Mouse (Mus musculus) neural tube, embryonic 14.5 days (tissue): ENCODE measurements at regions not wholly inside any gene's neighbourhood (a gene's known extent, or its start where the extent isn't known, plus 50 kb on each side); places are given as distances from the start of the nearest gene placed in this dataset.

ENCODE experiments used
- ATAC-seq: fragments of 200-750 bp; cut with Nextera tagmentation; 2 replicates; pipeline ENCODE4 v1.8.0; 2017; ENCODE audit warnings: low read depth, mild to moderate bottlenecking, moderate TSS enrichment, moderate library complexity
- H3K27ac ChIP-seq: fragments of 300-500 bp; sonication (generic); 2 replicates; pipeline ENCODE4 v1.5.1; 2014; ENCODE audit warnings: low read depth, mild to moderate bottlenecking, control low read depth, low read length, moderate library complexity, mixed read lengths
- H3K27me3 ChIP-seq: fragments of 300-500 bp; sonication (generic); 2 replicates; pipeline ENCODE4 v1.6.1; 2014; ENCODE audit warnings: low read length; ENCODE audit not compliant: control insufficient read depth, insufficient read depth
- H3K36me3 ChIP-seq: fragments of 300-500 bp; sonication (generic); 2 replicates; pipeline ENCODE4 v1.6.1; 2014; ENCODE audit warnings: low read length, mixed read lengths; ENCODE audit not compliant: control insufficient read depth, insufficient read depth
- H3K4me1 ChIP-seq: fragments of 300-500 bp; sonication (generic); 2 replicates; pipeline ENCODE4 v1.6.1; 2014; ENCODE audit warnings: low read length; ENCODE audit not compliant: control insufficient read depth, insufficient read depth
- H3K4me2 ChIP-seq: fragments of 300-500 bp; sonication (generic); 2 replicates; pipeline ENCODE4 v1.6.1; 2014; ENCODE audit warnings: mild to moderate bottlenecking, low read depth, low read length, control low read depth
- H3K4me3 ChIP-seq: fragments of 300-500 bp; sonication (generic); 2 replicates; pipeline ENCODE4 v1.5.1; 2014; ENCODE audit warnings: low read depth, low read length, control low read depth, mixed read lengths
- H3K9ac ChIP-seq: fragments of 300-500 bp; sonication (generic); replicated peaks from 2 replicates; pipeline ENCODE4 v1.6.1; 2014; ENCODE audit warnings: low read depth, mild to moderate bottlenecking, control low read depth, low read length, mixed read lengths
- H3K9me3 ChIP-seq: fragments of 300-500 bp; sonication (generic); 2 replicates; pipeline ENCODE4 v1.6.1; 2016; ENCODE audit warnings: low read length; ENCODE audit not compliant: control insufficient read depth
- WGBS: fragments of 180-500 bp; shearing (Covaris S2); extraction: QIAGEN DNeasy Blood & Tissue Kit; methylation state at CpG from one replicate; pipeline ENCODE4 v1.1.7; 2014; 5-methylcytosine and 5-hydroxymethylcytosine counted together

DNA sequence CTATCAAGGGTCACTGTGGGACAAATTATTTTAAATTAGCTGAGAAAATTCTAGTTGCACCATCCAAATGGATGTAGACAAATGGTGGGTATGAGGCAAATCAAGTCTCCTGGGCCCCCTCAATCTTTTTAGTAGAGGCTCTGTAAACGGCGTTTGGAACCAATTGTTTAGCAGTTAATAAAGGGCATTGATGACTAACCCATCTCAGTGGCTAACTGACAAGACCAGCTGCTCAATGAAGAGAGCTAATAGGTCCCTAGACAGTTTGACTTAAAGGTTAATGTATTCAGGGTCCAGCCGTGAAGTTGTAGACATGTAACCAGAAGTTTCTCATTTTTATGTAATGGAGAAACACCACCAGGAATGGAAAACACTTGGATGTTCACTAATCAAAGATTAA lies 332.6 kb upstream of the Gm21961 start:
- no peaks in the 10 kb centered on the region for H3K9me3 ChIP-seq
- no peaks in the 10 kb centered on the region for H3K27me3 ChIP-seq
- H3K4me3 ChIP-seq, result no peak overlapping the region
- no peak overlapping the region for H3K9ac ChIP-seq
- no peaks in the 10 kb centered on the region for H3K36me3 ChIP-seq
- no peak overlapping the region for H3K4me2 ChIP-seq
- no peaks in the 10 kb centered on the region for H3K4me1 ChIP-seq
- peak; percentile 46; the same call in 1 of the 2 replicates for ATAC-seq
- no peak overlapping the region for H3K27ac ChIP-seq
- 37% methylated on average over 3 of the region's 3 CpGs for whole genome bisulfite sequencing

GRCm38 (mm10) chr15:65342501-65342900 lies 327.8 kb upstream of the Gm21961 start:
- Histone ChIP-seq H3K9me3 (no peaks in the 10 kb centered on the region), H3K4me3 (no peak overlapping the region), H3K27ac (no peak overlapping the region), H3K27me3 (no peaks in the 10 kb centered on the region), H3K4me2 (no peak overlapping the region), H3K4me1 (no peaks in the 10 kb centered on the region), H3K9ac (no peak overlapping the region), H3K36me3 (no peaks in the 10 kb centered on the region)
- ATAC-seq, result no peak
- 89% methylated on average over 2 of the region's 2 CpGs for WGBS

DNA sequence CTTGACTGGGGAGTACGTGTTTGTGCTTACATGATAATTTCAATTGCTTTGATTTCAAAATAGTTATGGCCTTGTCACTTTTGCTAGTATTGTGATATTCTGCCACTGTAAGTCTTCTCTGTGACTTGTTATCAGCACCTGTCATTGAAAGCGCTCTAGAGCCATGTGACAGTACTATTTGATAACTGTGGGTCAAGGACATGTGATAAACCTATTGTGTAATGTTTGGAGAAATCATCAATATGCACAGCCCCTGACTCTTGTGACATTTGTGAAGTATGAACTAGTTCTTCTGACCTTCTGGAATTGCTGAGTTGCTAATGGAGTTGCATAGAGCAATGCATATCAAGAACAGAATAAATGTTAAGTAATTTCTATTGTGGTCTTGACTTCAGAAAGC lies 319.4 kb upstream of the Gm21961 start:
- no peaks in the 10 kb centered on the region for H3K36me3 ChIP-seq

GRCm38 (mm10) chr15:65308066-65308465 lies 293.4 kb upstream of the Gm21961 start:
- Histone ChIP-seq H3K4me2 (no peak overlapping the region), H3K9ac (no peak overlapping the region), H3K9me3 (no peaks in the 10 kb centered on the region), H3K4me3 (no peak overlapping the region), H3K4me1 (no peaks in the 10 kb centered on the region), H3K27ac (no peak overlapping the region), H3K36me3 (no peaks in the 10 kb centered on the region), H3K27me3 (no peaks in the 10 kb centered on the region)
- no peak for ATAC-seq
- 39% methylated on average over 6 of the region's 6 CpGs for WGBS

More for the DNA sequence above, 319.4 kb upstream of the Gm21961 start:
- no peak overlapping the region for H3K4me3 ChIP-seq
- H3K9ac ChIP-seq, result no peak overlapping the region
- 94% methylated on average over 2 of the region's 2 CpGs for WGBS
- H3K4me1 ChIP-seq, result no peaks in the 10 kb centered on the region
- no peaks in the 10 kb centered on the region for H3K27me3 ChIP-seq
- no peaks in the 10 kb centered on the region for H3K9me3 ChIP-seq
- H3K4me2 ChIP-seq, result no peak overlapping the region
- ATAC-seq, result no peak
- no peak overlapping the region for H3K27ac ChIP-seq

DNA sequence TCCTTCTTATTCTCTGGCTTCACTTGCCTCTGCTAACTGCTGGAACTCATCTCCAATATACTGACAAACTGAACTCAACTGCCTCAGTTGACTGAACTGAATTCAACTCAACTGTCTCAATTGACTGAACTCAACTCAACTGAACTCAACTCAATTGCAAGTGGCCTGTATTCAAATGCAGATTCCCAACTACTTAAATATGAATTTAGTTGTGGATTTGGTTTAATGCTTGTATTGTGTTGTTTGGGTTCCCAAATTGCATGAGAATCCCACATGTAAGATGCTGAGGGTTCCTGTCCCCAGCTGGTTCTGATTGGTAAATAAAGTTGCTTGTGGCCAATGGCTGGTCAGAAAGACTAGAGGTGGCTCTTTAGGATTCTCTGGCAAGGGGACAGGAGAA lies 244.1 kb upstream of the Gm21961 start:
- H3K27me3 ChIP-seq, result no peaks in the 10 kb centered on the region
- H3K9ac ChIP-seq, result no peak overlapping the region
- no peaks in the 10 kb centered on the region for H3K9me3 ChIP-seq
- no peak overlapping the region for H3K4me2 ChIP-seq
- H3K4me1 ChIP-seq, result no peaks in the 10 kb centered on the region
- no peak overlapping the region for H3K27ac ChIP-seq
- H3K4me3 ChIP-seq, result no peak overlapping the region
- no peak for ATAC-seq
- H3K36me3 ChIP-seq, result no peaks in the 10 kb centered on the region

DNA sequence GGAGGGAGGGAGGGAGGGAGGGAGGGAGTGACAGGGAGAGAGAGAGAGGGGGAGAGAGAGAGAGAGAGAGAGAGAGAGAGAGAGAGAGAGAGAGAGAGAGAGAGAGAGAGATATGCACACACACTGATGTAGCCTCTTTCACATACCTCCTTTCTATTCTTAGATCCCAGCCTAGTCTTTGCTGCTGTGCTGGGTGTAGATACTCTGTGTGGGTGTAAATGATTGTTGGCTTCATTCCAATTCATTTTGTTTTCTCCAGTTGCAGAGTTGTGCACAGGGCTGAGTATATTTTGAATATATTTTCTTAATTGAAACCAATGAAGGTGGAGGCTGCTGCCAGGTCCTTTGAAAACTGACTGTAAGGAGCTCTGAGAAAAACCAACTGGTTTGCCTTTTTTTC lies 207.8 kb upstream of the Gm21961 start:
- no peak for ATAC-seq
- H3K27ac ChIP-seq, result no peak overlapping the region

GRCm38 (mm10) chr15:65217908-65218307 lies 203.2 kb upstream of the Gm21961 start:
- Histone ChIP-seq H3K27me3 (no peaks in the 10 kb centered on the region), H3K36me3 (no peaks in the 10 kb centered on the region), H3K27ac (no peak overlapping the region), H3K4me3 (no peak overlapping the region), H3K9ac (no peak overlapping the region), H3K9me3 (no peaks in the 10 kb centered on the region), H3K4me2 (no peak overlapping the region), H3K4me1 (no peaks in the 10 kb centered on the region)
- WGBS, result 90% methylated on average over 2 of the region's 2 CpGs
- ATAC-seq, result no peak

More for the DNA sequence above, 207.8 kb upstream of the Gm21961 start:
- Histone ChIP-seq H3K9ac (no peak overlapping the region), H3K9me3 (no peaks in the 10 kb centered on the region), H3K36me3 (no peaks in the 10 kb centered on the region), H3K4me1 (no peaks in the 10 kb centered on the region), H3K4me3 (no peak overlapping the region), H3K4me2 (no peak overlapping the region), H3K27me3 (no peaks in the 10 kb centered on the region)

DNA sequence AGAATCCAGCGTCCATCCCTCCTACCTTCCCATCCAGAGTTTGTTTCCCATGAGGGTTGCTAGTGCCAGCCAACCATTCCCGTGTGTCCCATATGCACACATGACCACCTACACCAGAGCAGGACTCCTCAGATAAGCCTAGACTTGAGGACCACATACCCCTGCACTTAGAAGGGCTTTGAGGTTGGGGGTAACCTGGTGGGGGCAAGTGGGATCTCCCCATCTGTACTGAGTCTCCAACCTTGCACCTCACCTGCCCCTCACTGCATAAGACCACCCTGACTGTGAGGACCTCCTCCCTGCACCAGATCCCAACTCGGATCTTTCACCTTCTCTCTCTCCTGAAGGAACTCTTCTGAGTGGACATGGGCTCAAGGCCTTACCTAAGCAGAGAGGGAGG lies 181.6 kb upstream of the Gm21961 start:
- H3K9me3 ChIP-seq, result no peaks in the 10 kb centered on the region
- H3K36me3 ChIP-seq, result no peaks in the 10 kb centered on the region
- no peak overlapping the region for H3K27ac ChIP-seq
- H3K4me1 ChIP-seq, result no peaks in the 10 kb centered on the region
- ATAC-seq, result no peak
- WGBS, result 85% methylated on average over 3 of the region's 3 CpGs
- H3K27me3 ChIP-seq, result no peaks in the 10 kb centered on the region
- H3K4me3 ChIP-seq, result no peak overlapping the region
- no peak overlapping the region for H3K9ac ChIP-seq
- no peak overlapping the region for H3K4me2 ChIP-seq

DNA sequence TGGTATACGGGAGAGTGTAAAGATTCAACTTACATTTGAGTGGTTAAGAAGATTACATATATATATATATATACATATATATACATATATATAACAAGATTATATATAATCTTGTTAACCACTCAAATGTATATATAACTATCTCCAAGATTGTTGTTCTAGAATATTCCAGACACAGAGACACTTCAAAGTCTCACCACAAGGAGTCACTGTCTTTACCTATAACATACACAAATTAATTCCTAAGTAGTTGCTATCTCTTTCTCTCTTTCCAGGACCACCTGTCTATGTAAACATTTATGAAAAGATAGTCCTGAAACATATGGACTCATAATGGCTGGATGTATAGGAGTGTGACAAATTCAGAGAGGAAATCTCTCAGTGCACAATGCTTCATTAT lies 178.9 kb upstream of the Gm21961 start:
- H3K27me3 ChIP-seq, result no peaks in the 10 kb centered on the region
- H3K9me3 ChIP-seq, result no peaks in the 10 kb centered on the region
- H3K4me2 ChIP-seq, result no peak overlapping the region
- H3K4me1 ChIP-seq, result no peaks in the 10 kb centered on the region
- WGBS, result 98% methylated on average over 1 of the region's 1 CpGs
- ATAC-seq, result no peak
- no peak overlapping the region for H3K9ac ChIP-seq
- no peak overlapping the region for H3K27ac ChIP-seq
- no peak overlapping the region for H3K4me3 ChIP-seq
- H3K36me3 ChIP-seq, result no peaks in the 10 kb centered on the region
